Mouse (Mus musculus) liver, embryonic 14.5 days (tissue): ENCODE results near the gene Paqr4.
"Not testable (repeated sequence)": the region's sequence is repeated elsewhere in the genome, so short reads cannot be mapped to it uniquely, and the experiment has no call there.

Source experiments
- CTCF ChIP-seq: IDR thresholded peaks from 2 replicates; pipeline ENCODE4 v1.5.1; 2016; ENCODE audit warnings: antibody characterized with exemption, low read depth, control low read depth
- EP300 ChIP-seq: IDR thresholded peaks from 2 replicates; pipeline ENCODE4 v1.6.1; 2016; ENCODE audit warnings: antibody characterized with exemption, low read depth

- not testable (repeated sequence) for TF ChIP-seq CTCF, EP300
These were observed 31.5 kb upstream of the Paqr4 start for GRCm38 (mm10) chr17:23772219-23772556.
